Mouse (Mus musculus): ENCODE measurements at regions not wholly inside any gene's neighbourhood (a gene's known extent, or its start where the extent isn't known, plus 50 kb on each side); places are given as distances from the start of the nearest gene placed in this dataset.

DNA sequence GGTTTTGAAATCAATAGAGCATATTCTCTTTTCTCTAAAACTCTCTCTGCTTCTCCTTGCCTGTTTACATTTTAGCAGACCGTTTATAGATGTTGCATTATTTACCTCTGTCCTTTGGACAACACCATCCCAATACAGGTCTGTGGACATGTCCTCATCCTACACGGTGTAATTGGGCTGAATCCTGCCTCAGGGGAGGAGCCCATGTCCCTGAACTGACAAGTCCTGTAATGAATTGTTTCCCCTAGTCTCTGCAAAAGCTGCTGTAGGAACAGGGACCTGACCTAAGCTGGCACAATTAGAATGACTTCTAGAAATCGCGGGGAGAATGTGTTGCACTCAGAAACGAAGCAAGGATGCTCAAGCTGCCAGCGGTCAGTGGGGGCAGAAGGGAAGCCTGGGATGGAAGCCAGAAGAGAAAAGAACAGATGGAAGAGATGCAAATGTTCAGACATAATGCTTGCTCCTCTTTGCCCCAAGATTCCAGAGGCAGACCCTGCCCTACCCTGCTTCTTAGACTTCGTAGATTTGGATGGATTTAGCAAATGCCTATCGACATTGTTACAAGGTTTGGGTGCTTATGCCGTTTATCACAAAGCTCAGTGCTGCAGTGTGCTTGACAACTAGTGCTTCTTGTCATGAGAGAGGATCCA is 911.5 kb downstream of the Basp1 start:
- 69% methylated on average over 9 of the region's 9 CpGs for WGBS
- Histone ChIP-seq H3K4me2 (ENCODE audit: low read depth, low read length) (no peak overlapping the region), H3K9ac (replicated peaks; ENCODE audit: low read depth, low read length) (no peak overlapping the region), H3K27me3 (ENCODE audit: control insufficient read depth, insufficient read depth, low read length) (no peaks in the 10 kb centered on the region), H3K4me1 (ENCODE audit: control insufficient read depth, insufficient read depth, low read length) (no peaks in the 10 kb centered on the region), H3K4me3 (ENCODE audit: low read depth, low read length) (no peak overlapping the region), H3K9me3 (ENCODE audit: control insufficient read depth, low read length) (no peaks in the 10 kb centered on the region), H3K36me3 (ENCODE audit: control insufficient read depth, insufficient read depth, low read length) (no peaks in the 10 kb centered on the region), H3K27ac (ENCODE audit: low read depth, low read length) (no peak overlapping the region)
- ATAC-seq (ENCODE audit: low read depth) = no peak

DNA sequence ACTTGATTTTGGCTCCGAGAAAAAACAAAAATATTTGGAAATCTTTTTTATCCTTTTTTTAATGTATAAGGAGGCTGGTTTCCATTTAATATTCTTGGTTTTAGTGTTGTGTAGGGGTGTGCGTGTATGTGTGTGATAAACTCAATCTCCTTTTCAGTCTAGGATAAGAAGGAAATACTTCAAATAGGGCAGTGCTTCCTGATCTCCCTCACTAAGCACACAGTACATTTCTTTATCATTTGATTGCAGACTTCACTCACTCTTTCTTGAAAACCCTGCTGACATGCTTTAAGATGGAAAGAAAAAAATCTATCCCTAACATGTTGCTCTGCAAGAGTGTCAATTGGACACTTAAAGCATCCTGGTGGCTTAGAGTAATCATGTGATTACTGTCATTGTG is 927.3 kb downstream of the Basp1 start:
- H3K9ac ChIP-seq (replicated peaks; ENCODE audit: low read depth, low read length) = no peak overlapping the region
- no peak for ATAC-seq (ENCODE audit: low read depth)

DNA sequence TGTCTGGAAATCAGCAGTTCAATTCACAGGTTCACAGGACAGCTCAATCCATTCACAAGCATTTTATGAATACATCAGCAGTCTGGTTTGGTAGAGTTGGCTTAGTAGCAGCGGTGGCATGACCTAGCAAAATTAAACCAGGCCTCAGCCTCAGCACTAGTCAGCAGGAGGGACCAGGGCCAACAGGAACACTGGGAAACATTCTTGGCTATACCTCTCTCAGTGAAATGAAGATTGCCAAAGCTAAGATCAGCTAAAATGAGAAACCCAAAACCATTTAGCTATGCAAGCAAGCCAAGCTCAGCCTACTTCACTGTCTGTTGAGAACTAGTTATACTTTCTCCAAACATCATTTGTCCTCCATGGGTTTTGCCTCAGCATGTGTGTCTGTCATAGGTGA is 945.3 kb downstream of the Basp1 start:
- no peaks in the 10 kb centered on the region for H3K4me1 ChIP-seq (ENCODE audit: control insufficient read depth, insufficient read depth, low read length)
- no peaks in the 10 kb centered on the region for H3K27me3 ChIP-seq (ENCODE audit: control insufficient read depth, insufficient read depth, low read length)
- no peak overlapping the region for H3K4me3 ChIP-seq (ENCODE audit: low read depth, low read length)
- no peak overlapping the region for H3K9ac ChIP-seq (replicated peaks; ENCODE audit: low read depth, low read length)
- no peak overlapping the region for H3K27ac ChIP-seq (ENCODE audit: low read depth, low read length)
- 90% methylated on average over 1 of the region's 1 CpGs for WGBS
- no peaks in the 10 kb centered on the region for H3K36me3 ChIP-seq (ENCODE audit: control insufficient read depth, insufficient read depth, low read length)
- H3K9me3 ChIP-seq (ENCODE audit: control insufficient read depth, low read length) = no peaks in the 10 kb centered on the region
- no peak overlapping the region for H3K4me2 ChIP-seq (ENCODE audit: low read depth, low read length)
- ATAC-seq (ENCODE audit: low read depth) = no peak

More for the DNA sequence above, 927.3 kb downstream of the Basp1 start:
- no peaks in the 10 kb centered on the region for H3K9me3 ChIP-seq (ENCODE audit: control insufficient read depth, low read length)
- H3K27ac ChIP-seq (ENCODE audit: low read depth, low read length) = no peak overlapping the region
- no peak overlapping the region for H3K4me3 ChIP-seq (ENCODE audit: low read depth, low read length)
- H3K4me1 ChIP-seq (ENCODE audit: control insufficient read depth, insufficient read depth, low read length) = no peaks in the 10 kb centered on the region
- 90% methylated on average over 2 of the region's 2 CpGs for WGBS
- H3K4me2 ChIP-seq (ENCODE audit: low read depth, low read length) = no peak overlapping the region
- no peaks in the 10 kb centered on the region for H3K36me3 ChIP-seq (ENCODE audit: control insufficient read depth, insufficient read depth, low read length)
- H3K27me3 ChIP-seq (ENCODE audit: control insufficient read depth, insufficient read depth, low read length) = no peaks in the 10 kb centered on the region

DNA sequence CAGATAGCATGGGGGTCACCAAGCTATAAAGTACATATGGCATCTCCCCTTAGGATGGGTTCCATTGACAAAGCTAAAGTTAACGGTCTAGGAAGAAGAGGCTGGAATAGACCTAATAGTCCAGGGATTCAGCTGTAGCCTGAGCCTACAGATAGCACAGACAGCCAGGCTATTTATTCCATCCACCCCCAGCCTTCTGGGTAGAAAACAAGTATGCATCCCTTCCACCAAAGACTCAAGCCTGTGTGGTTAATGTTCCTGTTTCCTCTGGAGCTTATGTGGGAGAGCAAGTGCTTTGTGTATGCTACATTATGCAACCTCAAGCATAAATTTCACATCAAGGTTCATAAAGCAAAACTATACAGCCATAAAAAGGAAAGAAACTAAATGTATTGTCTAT is 955.8 kb downstream of the Basp1 start:
- no peaks in the 10 kb centered on the region for H3K9me3 ChIP-seq (ENCODE audit: control insufficient read depth, low read length)
- H3K4me3 ChIP-seq (ENCODE audit: low read depth, low read length) = no peak overlapping the region
- no peaks in the 10 kb centered on the region for H3K27me3 ChIP-seq (ENCODE audit: control insufficient read depth, insufficient read depth, low read length)
- no peak overlapping the region for H3K27ac ChIP-seq (ENCODE audit: low read depth, low read length)
- 81% methylated on average over 1 of the region's 1 CpGs for WGBS
- ATAC-seq (ENCODE audit: low read depth) = no peak
- H3K9ac ChIP-seq (replicated peaks; ENCODE audit: low read depth, low read length) = no peak overlapping the region
- no peaks in the 10 kb centered on the region for H3K4me1 ChIP-seq (ENCODE audit: control insufficient read depth, insufficient read depth, low read length)
- no peaks in the 10 kb centered on the region for H3K36me3 ChIP-seq (ENCODE audit: control insufficient read depth, insufficient read depth, low read length)
- H3K4me2 ChIP-seq (ENCODE audit: low read depth, low read length) = no peak overlapping the region

DNA sequence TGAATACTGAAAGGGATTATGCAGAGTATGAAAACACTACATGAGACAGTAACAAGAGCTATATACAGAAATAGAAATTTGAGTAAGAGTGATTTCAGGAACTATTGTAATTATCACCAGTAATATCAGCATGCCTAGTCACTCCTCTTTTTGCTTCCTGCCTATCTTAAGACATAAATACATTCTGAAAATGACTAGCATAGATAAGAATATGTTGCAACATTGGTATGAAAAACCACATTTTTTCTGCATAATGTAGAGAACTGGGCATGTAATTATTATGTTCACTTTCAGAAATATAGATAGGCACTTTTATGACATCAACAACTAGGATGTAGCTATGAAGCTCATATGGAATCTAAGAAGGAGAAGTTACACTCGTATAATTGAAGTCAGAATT is 980.5 kb downstream of the Basp1 start:
- Histone ChIP-seq H3K9me3 (ENCODE audit: control insufficient read depth, low read length) (no peaks in the 10 kb centered on the region), H3K27ac (ENCODE audit: low read depth, low read length) (no peak overlapping the region), H3K27me3 (ENCODE audit: control insufficient read depth, insufficient read depth, low read length) (no peaks in the 10 kb centered on the region), H3K4me3 (ENCODE audit: low read depth, low read length) (no peak overlapping the region), H3K4me2 (ENCODE audit: low read depth, low read length) (no peak overlapping the region), H3K4me1 (ENCODE audit: control insufficient read depth, insufficient read depth, low read length) (no peaks in the 10 kb centered on the region), H3K36me3 (ENCODE audit: control insufficient read depth, insufficient read depth, low read length) (no peaks in the 10 kb centered on the region), H3K9ac (replicated peaks; ENCODE audit: low read depth, low read length) (no peak overlapping the region)
- 83% methylated on average over 1 of the region's 1 CpGs for WGBS
- ATAC-seq (ENCODE audit: low read depth) = no peak

DNA sequence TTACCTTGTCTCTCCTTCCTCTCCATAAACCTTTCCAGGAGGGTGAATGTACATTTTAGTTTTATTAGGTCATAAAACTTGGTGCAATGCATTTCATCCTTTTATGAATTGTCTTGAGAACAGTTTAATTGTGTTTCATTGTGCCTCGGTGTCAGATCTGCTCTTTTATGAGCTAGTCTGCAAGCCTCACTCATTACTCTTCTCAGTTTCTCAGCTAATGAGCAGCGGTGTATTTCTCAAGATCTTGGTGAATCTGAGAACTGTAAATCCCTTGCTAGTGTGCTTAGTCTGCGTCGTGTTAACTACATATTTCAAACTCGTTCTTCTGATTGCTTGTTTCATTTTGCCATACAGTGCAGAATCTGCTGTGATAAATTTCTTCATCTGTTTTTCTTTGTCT is 984.4 kb downstream of the Basp1 start:
- H3K36me3 ChIP-seq (ENCODE audit: control insufficient read depth, insufficient read depth, low read length) = no peaks in the 10 kb centered on the region
- H3K9me3 ChIP-seq (ENCODE audit: control insufficient read depth, low read length) = no peaks in the 10 kb centered on the region
- no peaks in the 10 kb centered on the region for H3K4me1 ChIP-seq (ENCODE audit: control insufficient read depth, insufficient read depth, low read length)
- 28% methylated on average over 5 of the region's 5 CpGs for WGBS
- H3K27ac ChIP-seq (ENCODE audit: low read depth, low read length) = no peak overlapping the region
- no peak overlapping the region for H3K4me3 ChIP-seq (ENCODE audit: low read depth, low read length)
- peak; percentile 72; the same call in 1 of the 2 replicates for ATAC-seq (ENCODE audit: low read depth)
- H3K9ac ChIP-seq (replicated peaks; ENCODE audit: low read depth, low read length) = no peak overlapping the region
- no peaks in the 10 kb centered on the region for H3K27me3 ChIP-seq (ENCODE audit: control insufficient read depth, insufficient read depth, low read length)
- H3K4me2 ChIP-seq (ENCODE audit: low read depth, low read length) = no peak overlapping the region

DNA sequence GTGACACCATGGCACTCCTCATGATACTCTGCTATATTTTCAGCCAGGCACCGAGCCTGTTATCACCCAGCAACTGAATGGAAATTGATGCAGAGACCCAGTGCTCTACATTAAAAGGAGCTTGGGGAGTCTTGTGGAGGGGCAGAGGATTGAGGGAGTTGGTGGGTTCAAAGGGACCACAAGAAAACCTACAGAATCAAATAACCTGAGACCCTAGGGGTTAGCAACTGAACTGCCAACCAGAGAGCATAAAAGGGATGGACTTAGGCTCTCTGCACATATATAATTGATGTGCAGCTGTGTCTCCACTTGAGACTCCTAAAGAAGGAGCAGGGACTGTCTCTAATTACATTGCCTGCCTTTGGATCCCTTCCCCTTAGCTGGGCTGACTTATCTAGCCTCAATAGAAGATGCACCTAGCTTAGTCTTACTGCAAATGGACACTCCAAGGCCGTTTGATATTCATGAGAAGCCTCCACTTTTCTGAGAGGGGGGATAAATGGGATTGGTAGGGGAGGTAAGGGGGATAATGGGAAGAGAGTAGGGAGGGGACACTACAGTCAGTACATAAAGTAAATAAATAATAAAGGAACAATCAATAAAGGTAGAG is 991.1 kb downstream of the Basp1 start:
- no peak overlapping the region for H3K27ac ChIP-seq (ENCODE audit: low read depth, low read length)
- H3K27me3 ChIP-seq (ENCODE audit: control insufficient read depth, insufficient read depth, low read length) = no peaks in the 10 kb centered on the region
- no peak; the same call in 1 of the 2 replicates for ATAC-seq (ENCODE audit: low read depth)
- no peaks in the 10 kb centered on the region for H3K36me3 ChIP-seq (ENCODE audit: control insufficient read depth, insufficient read depth, low read length)
- no peak overlapping the region for H3K9ac ChIP-seq (replicated peaks; ENCODE audit: low read depth, low read length)
- no peaks in the 10 kb centered on the region for H3K4me1 ChIP-seq (ENCODE audit: control insufficient read depth, insufficient read depth, low read length)
- H3K4me3 ChIP-seq (ENCODE audit: low read depth, low read length) = no peak overlapping the region
- H3K9me3 ChIP-seq (ENCODE audit: control insufficient read depth, low read length) = no peaks in the 10 kb centered on the region
- H3K4me2 ChIP-seq (ENCODE audit: low read depth, low read length) = no peak overlapping the region
- WGBS = 57% methylated on average over 2 of the region's 2 CpGs

DNA sequence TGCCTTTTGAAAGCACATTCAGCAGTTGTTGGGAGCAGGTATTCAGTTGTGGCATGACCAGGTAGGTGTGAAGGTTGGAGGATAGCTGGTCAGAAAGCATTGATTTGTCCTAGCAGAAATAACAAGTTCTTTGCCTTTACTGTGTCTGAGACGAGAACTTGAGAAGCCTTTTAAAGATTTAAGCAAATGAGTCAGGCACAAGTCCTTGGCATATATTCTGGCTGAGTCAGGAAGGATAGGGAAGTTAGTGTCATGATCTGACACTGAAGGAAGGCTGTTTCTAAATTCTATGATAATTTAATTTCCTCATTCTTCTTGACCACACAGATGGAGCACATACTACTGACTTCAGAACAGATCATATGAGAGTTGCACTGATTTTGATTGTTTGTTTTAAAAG is 993.8 kb downstream of the Basp1 start:
- ATAC-seq (ENCODE audit: low read depth) = no peak
- Histone ChIP-seq H3K9me3 (ENCODE audit: control insufficient read depth, low read length) (no peaks in the 10 kb centered on the region), H3K4me1 (ENCODE audit: control insufficient read depth, insufficient read depth, low read length) (no peaks in the 10 kb centered on the region), H3K4me2 (ENCODE audit: low read depth, low read length) (no peak overlapping the region), H3K36me3 (ENCODE audit: control insufficient read depth, insufficient read depth, low read length) (no peaks in the 10 kb centered on the region), H3K4me3 (ENCODE audit: low read depth, low read length) (no peak overlapping the region), H3K27ac (ENCODE audit: low read depth, low read length) (no peak overlapping the region), H3K9ac (replicated peaks; ENCODE audit: low read depth, low read length) (no peak overlapping the region), H3K27me3 (ENCODE audit: control insufficient read depth, insufficient read depth, low read length) (no peaks in the 10 kb centered on the region)
- WGBS = 70% methylated on average over 1 of the region's 1 CpGs

DNA sequence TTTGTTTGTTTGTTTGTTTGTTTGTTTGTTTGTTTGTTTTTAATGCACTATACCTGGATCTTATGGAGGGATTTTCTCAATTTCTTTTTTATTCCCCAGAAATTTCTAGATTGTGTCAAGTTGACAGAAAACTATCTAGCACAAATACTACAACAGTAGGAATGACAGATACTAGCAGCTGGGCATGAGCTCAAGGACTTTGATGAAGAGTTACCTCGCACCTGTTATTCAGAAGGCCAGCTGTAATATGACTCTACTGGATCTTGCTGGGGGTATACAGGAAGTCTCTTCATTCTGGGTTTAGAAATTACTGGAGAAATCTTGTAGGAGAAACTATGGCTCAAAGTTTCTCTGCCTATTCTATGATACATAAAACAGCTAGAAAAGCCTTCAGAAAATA is 994.4 kb downstream of the Basp1 start:
- no peaks in the 10 kb centered on the region for H3K4me1 ChIP-seq (ENCODE audit: control insufficient read depth, insufficient read depth, low read length)
- no peak overlapping the region for H3K4me3 ChIP-seq (ENCODE audit: low read depth, low read length)
- H3K27ac ChIP-seq (ENCODE audit: low read depth, low read length) = no peak overlapping the region
- H3K9me3 ChIP-seq (ENCODE audit: control insufficient read depth, low read length) = no peaks in the 10 kb centered on the region
- H3K27me3 ChIP-seq (ENCODE audit: control insufficient read depth, insufficient read depth, low read length) = no peaks in the 10 kb centered on the region
- no peak overlapping the region for H3K9ac ChIP-seq (replicated peaks; ENCODE audit: low read depth, low read length)
- no peak for ATAC-seq (ENCODE audit: low read depth)
- 81% methylated on average over 1 of the region's 1 CpGs for WGBS
- no peak overlapping the region for H3K4me2 ChIP-seq (ENCODE audit: low read depth, low read length)
- no peaks in the 10 kb centered on the region for H3K36me3 ChIP-seq (ENCODE audit: control insufficient read depth, insufficient read depth, low read length)
